Mouse (Mus musculus) ES-Bruce4 (cell line): ENCODE data around the gene Sesn3.

Experiments used
- CTCF ChIP-seq: IDR thresholded peaks from one replicate; pipeline ENCODE4 v1.8.1; 2011; ENCODE audit warnings: low read depth, low read length
- EP300 ChIP-seq: IDR thresholded peaks from 2 replicates; pipeline ENCODE4 v1.6.1; 2011; ENCODE audit warnings: low read depth, low read length; ENCODE audit not compliant: insufficient read depth

DNA sequence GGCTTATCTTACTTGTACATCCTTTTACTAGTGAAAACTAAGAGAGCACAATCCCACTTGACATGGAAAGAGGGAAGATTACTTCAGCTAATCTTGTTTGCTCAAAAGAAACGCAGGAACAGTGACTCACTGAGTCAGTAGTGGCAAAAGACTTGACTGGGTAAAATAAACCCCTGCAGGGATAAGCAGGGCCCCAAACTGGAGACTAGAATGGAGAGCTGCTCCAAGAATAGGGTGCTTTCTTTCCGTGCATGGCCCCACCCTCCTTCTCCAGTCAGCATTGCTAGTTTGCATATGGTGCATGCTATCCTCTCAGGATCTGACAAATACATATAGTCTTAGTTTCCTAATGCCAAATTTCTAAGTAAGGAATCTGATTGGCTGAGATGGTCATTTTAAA is 8.4 kb upstream of the Sesn3 start:
- TF ChIP-seq EP300 (no peak), CTCF (no peak)
